11 mouse cellular contexts compared by ENCODE assay signal in genomic region chr6:30107456-30107855, GRCm38 (mm10).
"Had no signal": no experiment of that assay in that cellular context is flagged by ENCODE, and none has a peak within 500 bp of the region (broad histone marks: within the 10 kb centered on the region; RNA-seq: fewer than 3 reads in every experiment).

No protein-coding gene starts in this region.

- H3K27me3 ChIP-seq: limb, embryonic 15.5 days; liver, embryonic 12.5 days; midbrain, embryonic 13.5 days; neural tube, embryonic 12.5 days had no signal

- H3K27ac ChIP-seq: limb, embryonic 15.5 days; liver, embryonic 12.5 days; midbrain, embryonic 13.5 days; neural tube, embryonic 12.5 days; stomach, postnatal 0 days had no signal

- H3K9me3 ChIP-seq: limb, embryonic 15.5 days; liver, embryonic 12.5 days; midbrain, embryonic 13.5 days; neural tube, embryonic 12.5 days had no signal

- H3K4me1 ChIP-seq: limb, embryonic 15.5 days; liver, embryonic 12.5 days; midbrain, embryonic 13.5 days; neural tube, embryonic 12.5 days had no signal

- H3K9ac ChIP-seq: limb, embryonic 15.5 days; liver, embryonic 12.5 days; lung, embryonic 14.5 days; midbrain, embryonic 13.5 days; neural tube, embryonic 12.5 days had no signal

- DNase-seq: kidney, postnatal 25 days; layer of hippocampus, adult 9-11 months; layer of hippocampus, postnatal 36 days; lung, embryonic 14.5 days; lung, postnatal 14 days; thymus, postnatal 4 days had no signal

- ATAC-seq: liver, embryonic 12.5 days; midbrain, embryonic 13.5 days had no signal

- H3K4me3 ChIP-seq: limb, embryonic 15.5 days; liver, embryonic 12.5 days; midbrain, embryonic 13.5 days; neural tube, embryonic 12.5 days had no signal

- H3K4me2 ChIP-seq: limb, embryonic 15.5 days; liver, embryonic 12.5 days; lung, embryonic 14.5 days; midbrain, embryonic 13.5 days; neural tube, embryonic 12.5 days had no signal
